Mouse (Mus musculus) neural tube, embryonic 15.5 days (tissue): ENCODE results near the gene Tab1. TPM values are rescaled to one million over a fixed set of nuclear protein-coding genes. Genes with fewer than 3 reads are reported as not detected.

Source experiments
- ATAC-seq: fragments of 200-750 bp; cut with Nextera tagmentation; 2 replicates; pipeline ENCODE4 v1.8.0; 2017; ENCODE audit warnings: mild to moderate bottlenecking, moderate TSS enrichment, moderate library complexity; ENCODE audit not compliant: low FRiP score
- H3K27ac ChIP-seq: fragments of 300-500 bp; sonication (generic); replicated peaks from 2 replicates; pipeline ENCODE4 v1.5.1; 2015; ENCODE audit warnings: mild to moderate bottlenecking, inconsistent platforms
- H3K27me3 ChIP-seq: fragments of 300-500 bp; sonication (generic); replicated peaks from 2 replicates; pipeline ENCODE4 v1.6.1; 2015; ENCODE audit warnings: inconsistent platforms
- H3K36me3 ChIP-seq: fragments of 300-500 bp; sonication (generic); 2 replicates; pipeline ENCODE4 v1.6.1; 2015; ENCODE audit warnings: inconsistent platforms
- H3K4me1 ChIP-seq: fragments of 300-500 bp; sonication (generic); 2 replicates; pipeline ENCODE4 v1.6.1; 2015; ENCODE audit warnings: inconsistent platforms
- H3K4me2 ChIP-seq: fragments of 300-500 bp; sonication (generic); 2 replicates; pipeline ENCODE4 v1.6.1; 2015; ENCODE audit warnings: inconsistent platforms, mild to moderate bottlenecking, moderate library complexity
- H3K4me3 ChIP-seq: fragments of 300-500 bp; sonication (generic); replicated peaks from 2 replicates; pipeline ENCODE4 v1.5.1; 2015; ENCODE audit warnings: mild to moderate bottlenecking, inconsistent platforms
- H3K9ac ChIP-seq: fragments of 300-500 bp; sonication (generic); replicated peaks from 2 replicates; pipeline ENCODE4 v1.6.1; 2015; ENCODE audit warnings: mild to moderate bottlenecking, inconsistent platforms
- H3K9me3 ChIP-seq: fragments of 300-500 bp; sonication (generic); replicated peaks from 2 replicates; pipeline ENCODE4 v1.6.1; 2016; ENCODE audit warnings: inconsistent platforms
- WGBS: fragments of 180-500 bp; shearing (Covaris S2); methylation state at CpG from one replicate; pipeline ENCODE4 v1.1.7; 2015; ENCODE audit warnings: mixed read lengths; 5-methylcytosine and 5-hydroxymethylcytosine counted together
- polyA plus RNA-seq: library from polyadenylated mRNA; unstranded; fragments of >200 nt; fragmentation: Nextera tagmentation; extraction: Ambion mirVana; gene quantifications from 2 replicates; pipeline ENCODE4 v1.2.1, GENCODE M21; 2015

Gene Tab1
- polyA plus RNA-seq = 35.9 and 37.4 TPM in 2 replicates

GRCm38 (mm10) chr15:80132993-80133586, at the start of gene Tab1:
Gene Tab1, plus strand, starts transcription at chr15:80133127.
- peak; percentile 96 for ATAC-seq
- Histone ChIP-seq H3K27ac (peak within 1 kb of the TSS; percentile 97), H3K4me2 (peak within 1 kb of the TSS; percentile 87), H3K9me3 (no peaks in the 10 kb centered on the region), H3K9ac (peak within 1 kb of the TSS; percentile 67), H3K36me3 (no peaks in the 10 kb centered on the region), H3K27me3 (no peaks in the 10 kb centered on the region), H3K4me1 (peaks cover 32% of the 10 kb centered on the region), H3K4me3 (peak within 1 kb of the TSS; percentile 59)
- under 1% methylated on average over 53 of the region's 59 CpGs for WGBS

- H3K27ac ChIP-seq = peak overlapping the region; percentile 98
- WGBS = 0% methylated on average over 30 of the region's 30 CpGs
- H3K4me2 ChIP-seq = peak overlapping the region; percentile 77
- H3K9ac ChIP-seq = peak overlapping the region; percentile 90
- no peaks in the 10 kb centered on the region for H3K9me3 ChIP-seq
- H3K27me3 ChIP-seq = no peaks in the 10 kb centered on the region
- H3K36me3 ChIP-seq = peaks cover 35% of the 10 kb centered on the region
- ATAC-seq = peak; percentile 95
- H3K4me1 ChIP-seq = peaks cover 30% of the 10 kb centered on the region
- peak overlapping the region; percentile 78 for H3K4me3 ChIP-seq
Observed at GRCm38 (mm10) chr15:80083276-80083731, 49.6 kb upstream of the Tab1 start.

GRCm38 (mm10) chr15:80083740-80084139, 49.2 kb upstream of the Tab1 start:
- Histone ChIP-seq H3K4me3 (peak overlapping the region; percentile 78), H3K4me2 (peak overlapping the region; percentile 77), H3K4me1 (peaks cover 30% of the 10 kb centered on the region), H3K9me3 (no peaks in the 10 kb centered on the region), H3K36me3 (peaks cover 31% of the 10 kb centered on the region), H3K27ac (peak overlapping the region; percentile 98), H3K27me3 (no peaks in the 10 kb centered on the region), H3K9ac (peak overlapping the region; percentile 56)
- ATAC-seq = no peak; the same call in none of the 2 replicates
- under 1% methylated on average over 12 of the region's 12 CpGs for WGBS

- peaks cover 15% of the 10 kb centered on the region for H3K4me1 ChIP-seq
- H3K36me3 ChIP-seq = no peaks in the 10 kb centered on the region
- 89% methylated on average over 9 of the region's 9 CpGs for whole genome bisulfite sequencing
- no peak overlapping the region for H3K27ac ChIP-seq
- H3K4me2 ChIP-seq = no peak overlapping the region
- H3K9ac ChIP-seq = no peak overlapping the region
- H3K9me3 ChIP-seq = no peaks in the 10 kb centered on the region
- H3K27me3 ChIP-seq = no peaks in the 10 kb centered on the region
- no peak overlapping the region for H3K4me3 ChIP-seq
- ATAC-seq = no peak
Observed at GRCm38 (mm10) chr15:80087406-80088012, 45.4 kb upstream of the Tab1 start.

GRCm38 (mm10) chr15:80088637-80089036, 44.3 kb upstream of the Tab1 start:
- H3K4me1 ChIP-seq = peaks cover 26% of the 10 kb centered on the region
- no peaks in the 10 kb centered on the region for H3K9me3 ChIP-seq
- H3K4me3 ChIP-seq = no peak overlapping the region
- no peak for ATAC-seq
- H3K27ac ChIP-seq = no peak overlapping the region
- WGBS = 32% methylated on average over 4 of the region's 4 CpGs
- no peaks in the 10 kb centered on the region for H3K27me3 ChIP-seq
- H3K9ac ChIP-seq = no peak overlapping the region
- H3K4me2 ChIP-seq = no peak overlapping the region
- H3K36me3 ChIP-seq = no peaks in the 10 kb centered on the region

GRCm38 (mm10) chr15:80090155-80090554, 42.8 kb upstream of the Tab1 start:
- Histone ChIP-seq H3K27ac (0 out of 2 replicates have a peak overlapping the region, but pooled peaks have one; percentile 70), H3K36me3 (no peaks in the 10 kb centered on the region), H3K4me2 (peak overlapping the region; percentile 72), H3K4me1 (peaks cover 26% of the 10 kb centered on the region), H3K9ac (no peak overlapping the region), H3K27me3 (no peaks in the 10 kb centered on the region), H3K9me3 (no peaks in the 10 kb centered on the region), H3K4me3 (no peak overlapping the region)
- 76% methylated on average over 11 of the region's 11 CpGs for WGBS
- ATAC-seq = no peak

GRCm38 (mm10) chr15:80090741-80091120, 42.2 kb upstream of the Tab1 start:
- Histone ChIP-seq H3K9me3 (no peaks in the 10 kb centered on the region), H3K27ac (peak overlapping the region; percentile 70), H3K4me1 (peaks cover 29% of the 10 kb centered on the region), H3K9ac (peak overlapping the region; percentile 76), H3K36me3 (no peaks in the 10 kb centered on the region), H3K27me3 (no peaks in the 10 kb centered on the region), H3K4me3 (peak overlapping the region; percentile 64), H3K4me2 (peak overlapping the region; percentile 72)
- under 1% methylated on average over 17 of the region's 17 CpGs for WGBS
- ATAC-seq = 0 out of 2 replicates have a peak, but pooled peaks have one; percentile 39

- Histone ChIP-seq H3K9ac (peak within 1 kb of the TSS; percentile 76), H3K27me3 (no peaks in the 10 kb centered on the region), H3K36me3 (no peaks in the 10 kb centered on the region), H3K4me2 (peak within 1 kb of the TSS; percentile 72), H3K4me3 (peak within 1 kb of the TSS; percentile 64), H3K27ac (peak within 1 kb of the TSS; percentile 70), H3K4me1 (peaks cover 33% of the 10 kb centered on the region), H3K9me3 (no peaks in the 10 kb centered on the region)
- under 1% methylated on average over 65 of the region's 86 CpGs for WGBS
- peak; percentile 67 for ATAC-seq
Observed at GRCm38 (mm10) chr15:80091121-80091955, 41.6 kb upstream of the Tab1 start, which contains the start of the genes Syngr1 and Rpl3. Gene Syngr1, plus strand, starts transcription at chr15:80091334. Gene Rpl3, minus strand, starts transcription at chr15:80091868.

GRCm38 (mm10) chr15:80092041-80092441, 40.9 kb upstream of the Tab1 start:
- H3K27ac ChIP-seq = peak overlapping the region; percentile 70; the same call in 1 of the 2 replicates

GRCm38 (mm10) chr15:80092599-80092998, 40.3 kb upstream of the Tab1 start:
- H3K9ac ChIP-seq = peak overlapping the region; percentile 76
- H3K4me1 ChIP-seq = peaks cover 46% of the 10 kb centered on the region
- H3K9me3 ChIP-seq = no peaks in the 10 kb centered on the region
- H3K27ac ChIP-seq = no peak overlapping the region; the same call in 1 of the 2 replicates
- peak overlapping the region; percentile 64 for H3K4me3 ChIP-seq
- no peak for ATAC-seq
- H3K27me3 ChIP-seq = no peaks in the 10 kb centered on the region
- WGBS = 10% methylated on average over 8 of the region's 8 CpGs
- no peaks in the 10 kb centered on the region for H3K36me3 ChIP-seq
- peak overlapping the region; percentile 72 for H3K4me2 ChIP-seq

More at GRCm38 (mm10) chr15:80092041-80092441, 40.9 kb upstream of the Tab1 start:
- Histone ChIP-seq H3K9ac (peak overlapping the region; percentile 76), H3K4me1 (peaks cover 40% of the 10 kb centered on the region), H3K9me3 (no peaks in the 10 kb centered on the region), H3K4me2 (peak overlapping the region; percentile 72), H3K27me3 (no peaks in the 10 kb centered on the region), H3K36me3 (no peaks in the 10 kb centered on the region), H3K4me3 (peak overlapping the region; percentile 64)
- 13% methylated on average over 7 of the region's 7 CpGs for WGBS
- no peak for ATAC-seq

- Histone ChIP-seq H3K9ac (no peak overlapping the region), H3K27ac (no peak overlapping the region), H3K9me3 (no peaks in the 10 kb centered on the region), H3K4me3 (no peak overlapping the region), H3K27me3 (no peaks in the 10 kb centered on the region), H3K36me3 (no peaks in the 10 kb centered on the region), H3K4me2 (no peak overlapping the region), H3K4me1 (peaks cover 62% of the 10 kb centered on the region)
- WGBS = 94% methylated on average over 13 of the region's 13 CpGs
- ATAC-seq = no peak
Observed at GRCm38 (mm10) chr15:80094201-80094600, 38.7 kb upstream of the Tab1 start.
